Mouse (Mus musculus): ENCODE data around the gene Lmcd1.

Gene Lmcd1

GRCm38 (mm10) chr6:112362349-112362958 lies 88.9 kb downstream of the Lmcd1 start:
- peak; percentile 53 for DNase-seq

DNA sequence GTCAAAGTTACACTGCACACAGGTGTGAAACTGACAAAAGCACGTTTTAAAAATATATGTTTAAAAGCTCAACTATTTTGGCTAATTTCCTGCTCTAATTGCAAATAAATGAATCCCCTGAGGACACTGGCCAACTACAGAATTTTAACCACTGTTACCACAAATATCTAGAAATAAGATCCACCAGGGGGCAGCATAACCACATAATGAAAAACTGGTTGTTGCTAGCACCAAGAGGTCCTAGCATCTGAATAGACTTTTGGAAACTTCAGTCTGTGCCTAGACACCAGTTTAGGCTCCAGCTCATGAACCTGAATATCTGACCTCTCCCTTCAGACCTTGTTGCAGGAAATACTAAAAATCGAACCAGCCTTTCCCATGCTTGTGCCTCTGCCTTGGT lies 91.0 kb downstream of the Lmcd1 start:
- DNase-seq: peak; percentile 31

DNA sequence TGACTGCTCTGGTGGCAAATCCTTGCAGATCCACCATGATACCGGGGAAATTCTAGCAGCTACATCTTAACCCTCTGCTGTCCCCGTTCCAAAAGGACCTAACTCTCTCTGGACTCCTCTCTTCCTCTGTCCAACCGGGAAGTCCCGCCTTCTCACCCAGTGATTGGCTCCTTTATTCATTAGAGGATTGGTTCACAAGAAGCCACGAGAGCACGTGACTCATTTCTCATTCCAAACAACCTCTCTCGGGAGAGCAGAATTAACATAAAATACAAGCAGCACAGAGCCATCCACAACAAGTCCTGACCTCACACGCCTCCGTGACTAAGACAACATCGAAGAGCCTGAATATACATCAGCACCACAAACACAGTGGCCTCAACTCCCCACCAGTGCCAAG lies 91.7 kb downstream of the Lmcd1 start:
- no peak for DNase-seq

- DNase-seq: peak; percentile 25
Measured at GRCm38 (mm10) chr6:112373886-112374585, 100.5 kb downstream of the Lmcd1 start.

GRCm38 (mm10) chr6:112375661-112376392 lies 102.3 kb downstream of the Lmcd1 start:
- no peak for DNase-seq

GRCm38 (mm10) chr6:112379054-112379453 lies 105.5 kb downstream of the Lmcd1 start:
- DNase-seq: no peak

Measured in thymus, postnatal 14 days (tissue).